Mouse (Mus musculus) T-helper 1 cell (primary cell): ENCODE results near the gene Rpusd2.

Experiments used
- in situ Hi-C: fragments of 300-600 bp; cut with MboI, MseI; formaldehyde crosslinking; loops from one replicate; pipeline ENCODE4 v1.15.1; 2025; ENCODE audit warnings: high pct_unique_total_duplicates

Rpusd2 gene

GRCm38 (mm10) chr2:119034656-119035396, at the start of gene Rpusd2:
Rpusd2 (plus strand) TSS chr2:119034790.
- in situ Hi-C loops: loop anchor here (5.0 kb wide), 1 partner anchor 257 kb away; no protein-coding TSS in a partner anchor

- in situ Hi-C loops: no loop called here
These were observed 39.1 kb upstream of the Rpusd2 start for GRCm38 (mm10) chr2:118995490-118995889.

DNA sequence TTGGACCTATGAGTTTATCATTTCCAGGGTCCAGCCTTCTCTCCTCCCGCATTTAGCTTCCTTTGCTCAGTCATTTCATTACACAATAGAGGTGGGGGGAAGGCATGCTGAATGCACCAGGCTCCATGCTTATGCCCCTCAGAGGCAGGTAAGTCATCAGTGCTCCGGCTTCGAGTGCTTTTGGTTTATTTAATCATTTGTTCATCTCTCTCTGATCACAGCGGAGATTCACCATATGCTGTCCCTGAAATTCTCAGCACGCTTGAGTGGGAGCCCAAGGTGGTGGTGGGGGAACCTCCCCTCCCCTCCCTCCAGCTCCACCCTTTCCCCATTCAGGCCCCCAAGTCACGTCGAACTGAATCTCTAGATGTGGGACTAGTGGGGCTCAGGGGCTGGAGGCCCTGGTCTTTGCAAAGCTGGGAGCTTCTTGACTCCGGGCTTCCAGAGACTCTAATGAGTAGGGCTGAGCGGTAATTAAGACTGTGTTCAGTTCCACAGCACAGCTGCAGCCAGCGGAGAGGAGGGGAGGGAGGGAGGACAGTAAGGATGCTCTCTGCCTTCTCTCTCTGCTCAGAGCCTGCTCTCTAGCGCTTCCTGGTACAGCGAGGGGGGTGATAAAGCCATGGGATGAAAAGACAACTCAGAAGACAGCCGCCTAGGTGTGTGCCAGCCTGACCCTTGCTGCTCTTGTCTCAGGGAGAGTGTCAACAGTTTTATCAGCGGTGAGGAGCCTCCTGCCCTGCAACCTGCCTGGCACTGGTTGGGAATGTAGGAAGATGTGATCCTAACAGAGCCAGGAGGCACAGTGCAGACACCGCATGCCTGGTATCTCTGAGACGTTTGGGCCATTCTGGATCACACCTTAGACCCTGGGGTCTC, 38.4 kb upstream of the Rpusd2 start:
- in situ Hi-C loops: no loop called here

DNA sequence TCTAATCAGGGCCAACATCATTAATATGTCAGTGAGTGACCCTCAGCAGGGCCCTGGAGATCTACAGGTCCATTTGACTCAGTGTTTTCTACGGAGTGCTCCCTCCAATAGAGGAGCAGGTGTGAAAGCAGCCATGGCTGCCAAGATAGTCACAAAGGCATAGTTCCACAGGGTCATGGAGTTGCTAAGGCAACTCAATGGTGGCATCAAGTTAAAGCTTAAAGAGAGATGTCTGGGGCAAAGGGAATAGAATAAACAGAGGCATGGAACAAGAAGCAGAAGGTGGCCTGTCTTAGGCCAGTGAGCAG, 37.8 kb upstream of the Rpusd2 start:
- in situ Hi-C loops: no loop called here

- in situ Hi-C loops: no loop called here
These were observed 36.3 kb upstream of the Rpusd2 start for GRCm38 (mm10) chr2:118998115-118998866.

DNA sequence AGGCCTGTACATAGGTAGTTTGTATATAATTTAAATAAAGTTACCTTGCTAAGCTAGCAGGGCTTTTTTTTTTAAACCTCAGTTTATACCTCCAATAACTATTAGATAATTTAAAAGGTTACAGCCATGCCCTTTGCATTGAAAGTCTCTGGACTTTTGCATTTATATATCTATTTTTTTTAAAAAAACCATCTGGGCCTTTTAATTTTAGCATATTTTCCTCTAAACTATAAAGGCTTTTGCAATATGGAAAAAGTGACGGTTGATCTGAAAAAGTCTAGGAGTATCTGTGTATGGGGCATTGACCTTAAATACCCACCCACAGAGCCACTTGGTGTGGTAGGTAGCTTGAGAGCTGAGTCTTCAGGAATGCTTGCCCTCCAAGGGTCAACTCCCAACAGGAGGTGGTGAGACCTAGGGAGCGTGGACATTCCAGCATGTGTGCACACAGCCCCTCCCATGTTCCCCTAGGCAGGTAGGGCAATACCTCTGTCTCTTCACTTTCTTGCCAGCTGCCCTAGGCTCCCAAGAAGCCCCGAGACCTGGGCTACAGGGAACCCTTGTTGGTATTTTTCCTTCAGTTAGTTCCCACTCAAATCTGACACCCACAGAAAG, 35.5 kb upstream of the Rpusd2 start:
- in situ Hi-C loops: no loop called here

DNA sequence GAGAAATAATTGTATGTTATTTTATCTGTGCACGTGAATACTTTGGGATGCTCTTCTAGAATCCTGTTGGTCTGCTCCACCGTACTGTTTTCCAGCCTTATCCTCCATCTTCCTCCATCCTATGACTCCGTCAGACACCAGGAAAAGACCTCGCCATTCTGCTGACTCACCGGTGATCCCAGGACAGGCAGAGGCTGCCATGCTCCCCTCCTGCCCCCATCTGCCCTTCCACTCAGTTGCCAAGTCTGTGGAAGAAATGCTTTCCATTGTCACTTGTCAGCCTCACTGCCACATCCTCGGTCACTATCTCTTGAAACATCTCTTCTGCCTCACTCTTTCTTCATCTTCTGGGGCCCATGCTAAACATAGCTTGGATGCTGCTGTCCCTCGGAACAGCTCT, 27.7 kb upstream of the Rpusd2 start:
- in situ Hi-C loops: no loop called here

- in situ Hi-C loops: no loop called here
These were observed 25.2 kb upstream of the Rpusd2 start for GRCm38 (mm10) chr2:119009376-119009775.

DNA sequence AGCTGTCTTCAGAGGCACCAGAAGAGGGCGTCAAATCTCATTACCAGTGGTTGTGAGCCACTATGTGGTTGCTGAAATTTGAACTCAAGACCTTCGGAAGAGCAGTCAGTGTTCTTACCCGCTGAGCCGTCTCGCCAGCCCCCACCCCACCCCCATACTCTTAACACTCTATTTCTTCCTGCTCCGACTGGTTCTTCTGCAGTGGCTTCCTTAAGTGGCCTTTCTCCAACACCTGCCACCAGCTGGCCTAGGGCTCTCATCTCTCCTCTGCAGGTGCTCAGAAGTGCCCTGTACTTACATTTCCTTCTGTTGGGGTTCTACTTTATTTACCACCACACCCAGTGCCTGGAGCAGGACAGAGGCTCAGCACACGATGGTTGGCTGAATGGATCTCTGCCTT, 19.6 kb upstream of the Rpusd2 start:
- in situ Hi-C loops: loop anchor here (5.0 kb wide), 1 partner anchor 267 kb away; no protein-coding TSS in a partner anchor

DNA sequence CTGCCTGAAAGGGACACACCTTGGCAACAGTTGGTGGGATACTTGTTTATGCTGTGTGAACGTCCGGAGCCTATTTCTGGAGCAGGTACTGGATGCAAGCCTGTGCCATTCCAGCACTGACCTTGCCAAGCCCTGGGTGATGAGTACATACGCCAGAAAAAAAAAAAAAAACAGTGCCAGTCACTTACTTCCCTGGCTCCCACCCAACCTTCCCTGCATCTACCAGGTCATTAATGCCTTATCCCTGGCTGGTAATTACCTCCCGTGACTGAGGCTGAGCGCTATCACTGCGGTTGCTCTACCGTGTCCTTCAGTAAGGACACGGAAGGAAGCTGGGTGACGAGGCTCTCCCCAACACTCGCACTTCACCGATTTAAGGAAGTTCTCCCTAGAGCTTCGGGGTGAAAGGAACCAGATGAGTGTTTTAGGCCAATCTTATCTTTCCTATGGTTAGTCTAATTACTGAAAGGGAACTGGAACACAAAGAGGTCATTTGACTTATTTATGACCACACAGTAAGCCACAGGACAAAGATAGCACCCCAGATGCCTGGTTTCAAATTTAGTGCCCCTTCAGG, 18.9 kb upstream of the Rpusd2 start:
- in situ Hi-C loops: loop anchor here (5.0 kb wide), 1 partner anchor 267 kb away; no protein-coding TSS in a partner anchor

DNA sequence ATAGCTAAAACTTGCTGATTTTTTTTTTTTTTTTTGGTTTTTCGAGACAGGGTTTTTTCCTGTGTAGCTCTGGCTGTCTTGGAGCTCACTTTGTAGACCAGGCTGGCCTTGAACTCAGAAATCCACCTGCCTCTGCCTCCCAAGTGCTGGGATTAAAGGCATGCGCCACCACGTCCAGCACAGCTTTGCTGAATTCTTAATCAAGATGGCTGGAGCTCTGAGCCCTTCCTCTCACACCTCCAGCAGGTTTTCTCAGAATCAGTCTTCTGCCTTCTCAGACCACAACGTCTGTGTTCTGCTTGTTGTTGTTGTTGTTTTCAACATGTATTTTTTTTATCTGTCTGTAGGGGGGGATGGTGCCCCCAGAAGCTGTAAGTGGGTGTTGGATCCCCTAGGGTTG, 18.3 kb upstream of the Rpusd2 start:
- in situ Hi-C loops: loop anchor here (5.0 kb wide), 1 partner anchor 266 kb away; no protein-coding TSS in a partner anchor

GRCm38 (mm10) chr2:119017647-119018046, 16.9 kb upstream of the Rpusd2 start:
- in situ Hi-C loops: loop anchor here (5.0 kb wide), 1 partner anchor 265 kb away; no protein-coding TSS in a partner anchor

DNA sequence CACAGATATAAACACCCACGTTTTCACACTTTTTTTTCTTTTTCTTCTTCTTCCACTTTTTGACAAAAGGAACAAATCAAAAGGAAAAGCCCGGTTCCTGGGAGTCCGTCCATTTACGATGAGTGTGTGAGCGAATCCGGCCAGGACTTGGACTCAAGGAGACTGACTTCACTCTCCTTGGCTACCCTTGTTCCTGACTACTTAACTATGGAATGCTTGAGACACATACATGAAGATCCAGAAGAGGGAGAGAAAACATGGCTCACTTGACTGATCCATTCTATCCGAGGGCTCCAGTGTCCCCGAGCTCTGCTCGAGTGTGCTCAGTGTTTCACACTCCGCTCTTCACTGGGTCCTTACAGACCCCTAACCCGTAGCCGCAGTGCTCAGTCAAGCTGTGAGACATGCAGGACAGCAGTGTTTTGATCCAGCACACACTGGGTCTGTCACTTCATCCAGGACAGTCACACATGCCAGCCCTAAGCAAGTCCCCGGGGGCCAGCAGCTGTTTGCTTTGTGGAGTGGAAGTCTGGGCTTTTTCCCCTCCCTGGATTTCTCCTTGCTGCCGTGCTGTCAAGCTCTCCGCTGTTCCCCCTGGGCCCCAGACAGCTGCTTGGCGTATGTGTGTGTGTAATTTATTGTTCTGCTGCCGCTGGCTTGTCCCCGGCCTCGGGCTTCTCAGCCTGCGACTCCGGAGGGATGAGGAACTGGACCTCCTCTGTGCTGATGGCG, 16.0 kb upstream of the Rpusd2 start:
- in situ Hi-C loops: loop anchor here (5.0 kb wide), 1 partner anchor 264 kb away; no protein-coding TSS in a partner anchor

GRCm38 (mm10) chr2:119019131-119019530, 15.5 kb upstream of the Rpusd2 start:
- in situ Hi-C loops: loop anchor here (5.0 kb wide), 1 partner anchor 263 kb away; no protein-coding TSS in a partner anchor

DNA sequence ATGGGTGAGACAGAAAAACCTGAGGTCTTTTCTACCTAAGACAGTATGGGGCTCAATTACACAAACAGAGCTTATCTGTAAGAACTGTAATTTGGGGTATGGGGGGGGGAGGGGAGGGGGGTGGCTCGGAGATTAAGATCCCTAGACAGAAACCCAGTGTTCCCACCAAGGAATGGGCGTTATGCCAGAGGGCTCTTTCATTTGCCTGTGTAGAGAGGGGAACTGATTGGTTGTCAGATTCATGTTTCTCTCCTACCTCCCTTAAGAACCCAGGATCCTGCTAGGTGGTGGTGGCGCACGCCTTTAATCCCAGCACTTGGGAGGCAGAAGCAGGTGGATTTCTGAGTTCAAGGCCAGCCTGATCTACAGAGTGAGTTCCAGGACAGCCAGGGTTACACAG, 15.1 kb upstream of the Rpusd2 start:
- in situ Hi-C loops: loop anchor here (5.0 kb wide), 1 partner anchor 263 kb away; no protein-coding TSS in a partner anchor

DNA sequence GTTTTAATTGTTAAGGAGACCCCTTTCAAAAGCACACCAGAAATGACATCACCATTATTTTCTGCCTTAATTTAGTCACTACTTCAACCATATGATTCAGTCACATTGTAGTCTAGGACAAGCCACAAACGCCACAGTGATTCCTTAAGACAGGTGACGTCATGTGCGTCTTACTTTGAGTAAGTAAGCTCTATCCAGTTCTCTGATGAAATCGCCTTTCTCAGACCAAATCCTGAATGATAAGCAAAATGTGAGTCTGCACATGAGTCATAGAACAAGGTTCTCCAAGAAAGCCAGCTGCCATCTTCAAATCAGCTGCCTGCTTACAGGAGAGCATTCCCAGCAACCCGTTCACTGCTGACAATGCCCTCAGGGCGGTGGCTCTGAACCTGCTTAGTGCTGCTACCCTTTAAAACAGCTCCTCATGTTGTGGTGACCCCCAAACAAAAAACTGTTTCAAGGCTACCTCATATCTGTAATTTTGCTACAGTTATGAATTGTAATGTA, 11.4 kb upstream of the Rpusd2 start:
- in situ Hi-C loops: no loop called here

DNA sequence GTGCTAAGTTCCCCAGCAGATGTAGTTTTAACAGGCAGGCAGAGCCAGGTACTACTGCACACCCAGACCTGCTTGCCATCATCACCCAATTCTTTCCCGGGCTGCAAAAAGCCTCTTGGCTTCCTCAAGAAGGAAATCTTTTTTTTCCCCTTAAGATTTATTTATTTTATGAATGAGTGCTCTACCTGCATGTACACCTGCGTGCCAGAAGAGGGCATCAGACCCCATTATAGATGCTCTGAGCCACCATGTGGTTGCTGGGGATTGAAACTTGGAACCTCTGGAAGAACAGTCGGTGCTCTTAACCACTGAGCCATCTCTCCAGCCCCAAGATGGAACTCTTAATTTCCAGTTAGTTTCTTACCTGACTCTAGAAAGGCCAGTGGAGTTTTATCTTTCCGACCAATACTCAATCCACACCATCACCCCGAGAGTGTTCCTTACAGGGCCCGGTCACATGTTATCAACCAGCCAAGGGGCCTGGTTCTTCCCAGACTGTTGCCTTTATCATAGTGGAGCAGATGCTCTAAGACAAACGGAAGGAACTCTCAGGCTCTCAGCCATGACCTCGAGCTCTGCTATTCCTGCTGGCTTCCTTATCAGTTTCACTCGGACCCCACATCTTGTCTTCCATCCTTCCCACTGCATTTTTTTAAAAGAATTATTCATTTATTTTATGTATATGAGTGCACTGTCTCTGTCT, 9.9 kb upstream of the Rpusd2 start:
- in situ Hi-C loops: no loop called here

GRCm38 (mm10) chr2:119025239-119025616, 9.4 kb upstream of the Rpusd2 start:
- in situ Hi-C loops: no loop called here

DNA sequence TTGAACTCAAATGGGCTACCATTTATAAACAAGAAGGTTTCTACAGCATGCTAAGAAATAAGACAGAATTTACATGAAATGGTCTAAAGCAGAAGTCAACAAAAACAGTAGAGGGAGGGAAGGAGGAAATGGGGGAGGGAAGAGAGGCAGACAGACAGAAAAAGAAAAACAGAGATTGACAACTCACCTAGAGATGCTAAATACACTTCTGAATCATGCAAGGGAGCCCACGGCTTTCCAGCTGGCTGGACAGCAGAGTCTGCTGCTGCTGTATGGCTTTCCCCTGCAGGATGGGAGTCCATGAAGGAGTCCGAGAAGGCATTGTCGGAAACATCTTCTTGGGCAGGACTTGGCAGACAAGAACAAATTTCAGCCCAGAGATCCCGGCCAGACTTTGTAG, 7.6 kb upstream of the Rpusd2 start:
- in situ Hi-C loops: no loop called here
